Mouse (Mus musculus): ENCODE results near the gene Vps52. TPM values are rescaled to one million over a fixed set of nuclear protein-coding genes. Genes with fewer than 3 reads are reported as not detected.

Vps52 gene
- 27.7 and 30.1 TPM in 2 replicates for polyA plus RNA-seq (2015; fragmentation: Nextera tagmentation; extraction: Ambion mirVana)

DNA sequence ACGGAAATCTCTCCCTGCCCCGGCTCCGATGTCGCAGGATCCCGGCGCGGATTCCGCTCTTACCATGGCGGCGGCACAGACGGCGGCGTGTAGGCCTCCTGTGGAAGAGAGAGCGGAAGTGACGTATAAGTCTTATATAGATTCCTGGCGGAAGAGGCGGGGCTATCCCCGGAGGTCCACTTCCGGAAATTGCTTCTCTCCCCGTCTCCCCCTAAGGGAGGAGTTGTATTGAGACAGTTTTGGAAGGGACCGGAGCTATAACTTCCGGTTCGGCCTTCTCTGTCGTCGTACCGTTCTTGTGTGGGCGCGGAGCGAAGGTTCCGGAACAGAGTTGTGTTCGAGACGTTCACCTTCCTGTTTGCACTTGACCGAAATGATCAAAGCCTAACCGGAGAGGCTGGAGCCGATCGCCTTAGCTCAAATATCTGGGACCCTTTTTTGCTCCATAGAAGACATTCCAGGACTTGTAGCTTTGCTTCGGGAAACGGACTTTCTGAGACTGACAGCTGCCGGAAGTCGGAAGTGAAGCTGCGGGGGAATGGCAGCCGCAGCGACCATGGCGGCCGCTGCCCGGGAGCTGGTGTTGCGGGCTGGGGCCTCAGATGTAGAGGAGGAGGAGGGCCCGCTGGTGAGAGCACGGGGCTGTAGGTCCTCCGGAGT, at the start of gene Vps52, which contains the start of gene Rps18:
Vps52 (plus strand) TSS at position 258 of the 660 bp plus-strand sequence.
Rps18 (minus strand) TSS at position 447 of the 660 bp plus-strand sequence.
- WGBS (ENCODE audit: insufficient replicate concordance) = under 1% methylated on average over 50 of the region's 50 CpGs
- peak; percentile 80 for ATAC-seq (ENCODE audit: low read depth)

DNA sequence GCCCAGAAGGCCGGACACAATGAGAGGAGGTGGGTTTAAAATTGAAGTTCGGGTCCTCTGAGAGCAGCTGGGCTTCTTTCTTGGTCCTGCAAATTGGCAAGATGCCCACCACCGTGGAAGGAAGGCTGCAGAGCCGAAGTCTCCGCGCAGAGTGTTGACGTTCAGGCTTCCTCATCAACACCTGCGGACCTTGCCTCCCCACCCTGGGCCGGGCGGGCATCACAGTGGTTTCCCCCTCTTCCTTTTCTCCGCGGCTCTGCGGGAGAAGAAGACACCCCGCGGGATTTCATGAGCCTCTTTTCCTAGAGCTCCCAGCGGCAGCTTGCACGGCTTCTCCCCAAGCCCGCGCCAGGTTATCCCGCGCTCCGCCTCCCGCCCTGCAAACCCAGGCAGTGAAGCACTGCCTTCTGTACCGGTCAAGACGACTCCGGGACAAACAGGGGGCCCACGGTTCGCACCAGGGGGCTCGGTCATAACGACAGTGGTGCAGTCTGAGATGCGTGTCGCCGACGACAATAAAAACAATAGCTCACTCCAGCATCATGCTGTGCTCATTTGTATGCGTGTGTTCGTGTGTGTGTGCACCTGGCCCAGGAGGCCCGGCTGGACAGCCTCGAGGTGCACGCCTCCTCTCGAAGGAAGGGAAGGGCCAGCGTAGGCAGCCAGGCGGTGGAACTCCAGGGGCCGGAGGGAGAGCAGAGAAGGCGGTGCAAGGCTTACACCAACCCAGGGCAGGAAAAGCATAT, 47.1 kb upstream of the Vps52 start:
- ATAC-seq (ENCODE audit: low read depth) (peak; percentile 60), DNase-seq (no peak)
- H3K4me2 ChIP-seq = peak overlapping the region; percentile 99
- peaks cover 72% of the 10 kb centered on the region for H3K4me1 ChIP-seq (replicated peaks)
- no peaks in the 10 kb centered on the region for H3K27me3 ChIP-seq
- peak overlapping the region; percentile 71 for H3K4me3 ChIP-seq (replicated peaks)
- peaks cover 30% of the 10 kb centered on the region for H3K36me3 ChIP-seq
- H3K9ac ChIP-seq = peak overlapping the region; percentile 87
- no peaks in the 10 kb centered on the region for H3K9me3 ChIP-seq (replicated peaks)
- H3K27ac ChIP-seq = peak overlapping the region; percentile 93
- under 1% methylated on average over 44 of the region's 44 CpGs for WGBS (ENCODE audit: insufficient replicate concordance)

More for the DNA sequence above, at the start of gene Vps52, which contains the start of gene Rps18:
- Histone ChIP-seq H3K4me3 (replicated peaks) (peak within 1 kb of the TSS; percentile 97), H3K9me3 (replicated peaks) (no peaks in the 10 kb centered on the region), H3K4me2 (peak within 1 kb of the TSS; percentile 96), H3K9ac (peak within 1 kb of the TSS; percentile 97), H3K4me1 (replicated peaks) (peaks cover 60% of the 10 kb centered on the region), H3K36me3 (peaks cover 63% of the 10 kb centered on the region), H3K27ac (peak within 1 kb of the TSS; percentile 92), H3K27me3 (no peaks in the 10 kb centered on the region)
- peak; percentile 95 for DNase-seq

DNA sequence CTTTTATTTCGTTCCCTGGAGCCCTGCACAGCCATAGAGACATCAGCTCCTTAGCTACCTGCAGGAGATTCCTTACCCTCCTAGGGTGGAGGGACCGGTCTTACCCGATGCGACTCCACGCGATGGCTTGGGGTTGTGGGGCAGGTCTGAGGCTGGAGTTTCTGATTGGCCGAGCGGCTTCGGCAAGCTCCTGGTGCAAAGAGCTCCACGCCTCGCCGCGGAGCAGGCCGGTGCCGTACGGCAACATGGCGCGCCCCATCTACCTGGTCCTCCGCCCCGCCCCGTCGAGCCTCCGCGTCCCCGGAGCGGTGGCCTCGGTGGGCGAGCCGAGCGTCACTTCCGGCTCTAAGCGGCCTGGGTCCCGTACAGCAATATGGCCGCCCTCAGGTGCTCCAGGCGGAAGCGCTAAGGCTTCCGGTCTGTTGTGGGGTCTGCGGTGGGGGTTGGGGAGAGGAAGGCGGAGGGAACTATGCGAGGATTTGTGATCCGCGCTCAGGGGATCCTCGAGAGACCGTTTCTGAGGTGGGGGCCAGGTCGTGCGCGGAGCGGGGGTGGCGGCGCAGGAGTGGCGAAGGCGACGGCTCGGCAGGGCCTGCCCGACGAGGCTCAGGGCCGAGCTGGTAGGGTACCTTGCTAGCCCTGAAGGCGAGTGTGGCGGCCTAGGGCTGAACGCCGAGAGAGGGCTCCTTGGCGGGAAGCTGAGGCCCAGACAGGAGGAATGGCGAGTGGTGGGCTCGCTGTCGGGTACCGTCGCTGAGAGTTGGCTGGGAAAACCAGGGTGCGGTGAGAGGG, 46.3 kb upstream of the Vps52 start, which contains the start of gene Daxx:
Daxx (plus strand) TSS at position 338 of the 792 bp plus-strand sequence.
- H3K9me3 ChIP-seq (replicated peaks) = no peaks in the 10 kb centered on the region
- H3K27me3 ChIP-seq = no peaks in the 10 kb centered on the region
- peak within 1 kb of the TSS; percentile 87 for H3K9ac ChIP-seq
- peak within 1 kb of the TSS; percentile 99 for H3K4me2 ChIP-seq
- peak; percentile 97 for DNase-seq
- peak within 1 kb of the TSS; percentile 71 for H3K4me3 ChIP-seq (replicated peaks)
- H3K36me3 ChIP-seq = peaks cover 38% of the 10 kb centered on the region
- H3K27ac ChIP-seq = peak within 1 kb of the TSS; percentile 93
- peaks cover 72% of the 10 kb centered on the region for H3K4me1 ChIP-seq (replicated peaks)
- under 1% methylated on average over 68 of the region's 68 CpGs for WGBS (ENCODE audit: insufficient replicate concordance)
- peak; percentile 94 for ATAC-seq (ENCODE audit: low read depth)

DNA sequence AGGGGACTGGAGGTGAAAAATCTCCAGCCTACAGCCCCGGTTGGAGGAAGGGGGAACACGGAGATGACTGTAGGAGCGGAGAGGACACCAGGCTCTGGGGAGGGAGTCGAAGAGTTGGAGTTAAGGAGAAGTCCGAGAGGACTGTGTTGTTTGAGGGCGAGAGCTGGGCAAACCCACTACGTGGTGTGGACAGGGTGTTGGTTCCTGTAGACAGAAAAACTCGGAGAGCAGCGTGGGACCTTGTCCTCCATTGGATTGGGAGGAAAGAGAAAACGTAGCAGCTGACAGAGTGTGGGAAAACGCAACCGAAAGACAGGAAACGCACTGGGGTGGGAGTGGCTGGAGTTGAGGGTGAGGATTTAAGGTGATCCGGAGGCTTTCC, 45.8 kb upstream of the Vps52 start:
- Histone ChIP-seq H3K4me1 (replicated peaks) (peaks cover 74% of the 10 kb centered on the region), H3K27me3 (no peaks in the 10 kb centered on the region), H3K4me2 (peak overlapping the region; percentile 99), H3K9me3 (replicated peaks) (no peaks in the 10 kb centered on the region), H3K4me3 (replicated peaks) (peak overlapping the region; percentile 71), H3K9ac (peak overlapping the region; percentile 87), H3K27ac (peak overlapping the region; percentile 93), H3K36me3 (peaks cover 44% of the 10 kb centered on the region)
- WGBS (ENCODE audit: insufficient replicate concordance) = under 1% methylated on average over 14 of the region's 14 CpGs
- no peak for DNase-seq
- ATAC-seq (ENCODE audit: low read depth) = no peak

DNA sequence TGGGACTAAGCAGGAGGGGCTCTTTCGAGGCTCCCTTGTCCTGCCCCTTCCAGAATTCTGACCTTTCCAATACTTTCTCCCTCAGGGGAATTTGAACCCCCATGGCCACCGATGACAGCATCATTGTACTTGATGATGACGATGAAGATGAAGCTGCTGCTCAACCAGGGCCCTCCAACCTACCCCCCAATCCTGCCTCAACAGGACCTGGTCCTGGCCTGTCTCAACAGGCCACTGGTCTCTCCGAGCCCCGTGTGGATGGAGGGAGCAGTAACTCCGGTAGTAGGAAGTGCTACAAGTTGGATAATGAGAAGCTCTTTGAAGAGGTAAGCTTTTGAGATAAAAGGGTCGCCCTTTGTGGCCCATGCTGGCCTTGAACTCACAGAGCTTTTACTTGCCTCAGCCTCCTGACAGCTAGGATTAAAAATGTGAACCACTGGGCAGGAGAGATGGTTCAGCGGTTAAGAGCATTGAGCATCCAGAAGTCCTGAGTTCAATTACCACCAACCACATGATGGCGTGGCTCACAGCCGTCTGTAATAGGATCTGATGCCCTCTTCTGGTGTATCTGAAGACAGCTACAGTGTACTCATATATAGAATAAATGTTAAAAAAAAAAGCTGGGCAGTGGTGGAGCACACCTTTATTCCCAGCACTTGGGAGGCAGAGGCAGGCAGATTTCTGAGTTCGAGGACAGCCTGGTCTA, 45.1 kb upstream of the Vps52 start:
- no peaks in the 10 kb centered on the region for H3K9me3 ChIP-seq (replicated peaks)
- H3K27me3 ChIP-seq = no peaks in the 10 kb centered on the region
- H3K4me2 ChIP-seq = peak overlapping the region; percentile 99
- ATAC-seq (ENCODE audit: low read depth) (no peak), DNase-seq (no peak)
- H3K36me3 ChIP-seq = peaks cover 48% of the 10 kb centered on the region
- H3K4me3 ChIP-seq (replicated peaks) = peak overlapping the region; percentile 71
- peak overlapping the region; percentile 87 for H3K9ac ChIP-seq
- WGBS (ENCODE audit: insufficient replicate concordance) = 40% methylated on average over 11 of the region's 11 CpGs
- H3K27ac ChIP-seq = peak overlapping the region; percentile 93
- H3K4me1 ChIP-seq (replicated peaks) = peaks cover 78% of the 10 kb centered on the region

DNA sequence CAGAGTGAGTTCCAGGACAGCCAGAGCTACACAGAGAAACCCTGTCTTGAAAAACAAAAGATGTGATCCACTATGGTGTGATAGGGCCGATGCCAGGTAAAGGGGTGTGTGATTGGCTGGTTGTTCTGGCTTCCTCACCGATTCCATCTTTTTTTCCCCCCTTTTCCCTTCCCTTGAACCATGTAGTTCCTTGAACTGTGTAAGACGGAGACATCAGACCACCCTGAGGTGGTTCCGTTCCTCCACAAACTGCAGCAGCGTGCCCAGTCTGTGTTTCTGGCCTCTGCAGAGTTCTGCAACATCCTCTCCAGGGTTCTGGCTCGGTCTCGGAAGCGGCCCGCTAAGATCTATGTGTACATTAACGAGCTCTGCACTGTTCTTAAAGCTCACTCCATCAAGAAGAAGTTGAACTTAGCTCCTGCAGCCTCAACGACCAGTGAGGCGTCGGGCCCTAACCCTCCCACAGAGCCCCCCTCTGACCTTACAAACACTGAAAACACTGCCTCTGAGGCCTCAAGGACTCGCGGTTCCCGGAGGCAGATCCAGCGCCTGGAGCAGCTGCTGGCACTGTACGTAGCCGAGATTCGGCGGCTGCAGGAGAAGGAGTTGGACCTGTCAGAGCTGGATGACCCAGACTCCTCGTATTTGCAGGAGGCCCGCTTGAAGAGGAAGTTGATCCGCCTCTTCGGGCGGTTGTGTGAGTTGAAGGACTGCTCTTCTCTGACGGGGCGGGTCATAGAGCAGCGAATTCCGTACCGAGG, 44.4 kb upstream of the Vps52 start:
- DNase-seq = no peak
- Histone ChIP-seq H3K36me3 (peaks cover 48% of the 10 kb centered on the region), H3K9ac (no peak overlapping the region), H3K9me3 (replicated peaks) (no peaks in the 10 kb centered on the region), H3K27me3 (no peaks in the 10 kb centered on the region), H3K4me1 (replicated peaks) (peaks cover 74% of the 10 kb centered on the region), H3K4me3 (replicated peaks) (no peak overlapping the region), H3K27ac (no peak overlapping the region), H3K4me2 (peak overlapping the region; percentile 99; the same call in 1 of the 2 replicates)
- WGBS (ENCODE audit: insufficient replicate concordance) = 87% methylated on average over 31 of the region's 31 CpGs
- ATAC-seq (ENCODE audit: low read depth) = no peak

DNA sequence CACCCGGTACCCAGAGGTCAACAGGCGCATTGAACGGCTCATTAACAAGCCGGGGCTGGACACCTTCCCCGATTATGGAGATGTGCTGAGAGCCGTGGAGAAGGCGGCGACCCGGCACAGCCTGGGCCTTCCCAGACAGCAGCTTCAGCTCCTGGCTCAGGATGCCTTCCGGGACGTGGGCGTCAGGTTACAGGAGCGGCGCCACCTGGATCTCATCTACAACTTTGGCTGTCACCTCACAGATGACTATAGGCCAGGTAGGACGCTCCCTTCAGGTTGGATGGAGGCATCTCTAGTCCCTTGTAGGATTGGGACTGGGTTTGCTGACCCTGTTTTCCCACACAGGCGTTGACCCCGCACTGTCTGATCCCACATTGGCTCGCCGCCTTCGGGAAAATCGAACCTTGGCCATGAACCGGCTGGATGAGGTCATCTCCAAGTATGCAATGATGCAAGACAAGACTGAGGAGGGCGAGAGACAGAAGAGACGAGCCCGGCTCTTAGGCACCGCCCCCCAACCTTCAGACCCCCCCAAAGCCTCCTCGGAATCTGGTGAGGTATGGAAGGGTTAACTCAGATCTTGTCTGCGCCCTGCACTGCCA, 43.7 kb upstream of the Vps52 start:
- Histone ChIP-seq H3K27ac (no peak overlapping the region), H3K4me3 (replicated peaks) (no peak overlapping the region), H3K9ac (no peak overlapping the region), H3K4me2 (no peak overlapping the region), H3K36me3 (peaks cover 51% of the 10 kb centered on the region), H3K9me3 (replicated peaks) (peaks cover 3% of the 10 kb centered on the region), H3K27me3 (no peaks in the 10 kb centered on the region), H3K4me1 (replicated peaks) (peaks cover 76% of the 10 kb centered on the region)
- WGBS (ENCODE audit: insufficient replicate concordance) = 92% methylated on average over 28 of the region's 28 CpGs
- no peak for ATAC-seq (ENCODE audit: low read depth)
- DNase-seq = no peak

DNA sequence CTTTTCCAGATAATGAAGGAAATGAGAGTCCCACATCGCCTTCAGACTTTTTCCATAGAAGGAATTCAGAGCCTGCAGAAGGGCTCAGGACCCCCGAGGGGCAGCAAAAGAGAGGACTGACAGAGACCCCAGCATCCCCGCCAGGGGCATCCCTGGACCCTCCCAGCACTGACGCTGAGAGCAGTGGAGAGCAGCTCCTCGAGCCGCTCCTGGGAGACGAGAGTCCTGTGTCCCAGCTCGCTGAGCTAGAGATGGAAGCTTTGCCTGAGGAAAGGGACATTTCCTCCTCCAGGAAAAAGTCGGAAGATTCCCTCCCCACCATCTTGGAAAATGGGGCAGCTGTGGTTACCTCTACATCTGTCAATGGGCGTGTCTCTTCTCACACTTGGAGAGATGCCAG, 42.3 kb upstream of the Vps52 start:
- DNase-seq = no peak
- Histone ChIP-seq H3K4me3 (replicated peaks) (no peak overlapping the region), H3K9ac (no peak overlapping the region), H3K9me3 (replicated peaks) (peaks cover 16% of the 10 kb centered on the region), H3K4me1 (replicated peaks) (peaks cover 76% of the 10 kb centered on the region), H3K27me3 (no peaks in the 10 kb centered on the region), H3K4me2 (no peak overlapping the region), H3K36me3 (peaks cover 64% of the 10 kb centered on the region), H3K27ac (no peak overlapping the region)
- 83% methylated on average over 10 of the region's 10 CpGs for WGBS (ENCODE audit: insufficient replicate concordance)
- ATAC-seq (ENCODE audit: low read depth) = no peak

DNA sequence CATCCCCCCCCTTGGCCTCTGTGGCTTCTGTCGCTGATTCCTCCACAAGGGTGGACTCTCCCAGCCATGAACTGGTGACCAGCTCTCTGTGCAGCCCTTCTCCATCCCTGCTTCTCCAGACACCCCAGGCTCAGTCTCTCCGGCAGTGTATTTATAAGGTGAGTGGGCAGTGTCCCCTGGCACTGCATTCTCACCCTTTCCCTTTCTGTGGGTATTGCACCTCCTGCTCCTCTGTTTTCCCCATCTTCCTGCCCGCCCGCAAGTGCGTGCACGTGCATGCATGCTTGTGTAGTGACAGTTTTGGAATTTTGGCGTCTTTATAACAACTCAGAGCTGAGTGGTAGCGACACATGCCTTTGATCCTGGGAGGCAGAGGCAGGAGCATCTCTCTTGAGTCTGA, 41.7 kb upstream of the Vps52 start:
- H3K9me3 ChIP-seq (replicated peaks) = peaks cover 19% of the 10 kb centered on the region
- H3K27me3 ChIP-seq = no peaks in the 10 kb centered on the region
- H3K4me3 ChIP-seq (replicated peaks) = no peak overlapping the region
- H3K36me3 ChIP-seq = peaks cover 67% of the 10 kb centered on the region
- no peak overlapping the region for H3K4me2 ChIP-seq
- peak overlapping the region; percentile 10; the same call in 1 of the 2 replicates for H3K9ac ChIP-seq
- no peak for ATAC-seq (ENCODE audit: low read depth)
- DNase-seq = no peak
- 91% methylated on average over 8 of the region's 8 CpGs for WGBS (ENCODE audit: insufficient replicate concordance)
- peak overlapping the region; percentile 82; the same call in 1 of the 2 replicates for H3K27ac ChIP-seq
- H3K4me1 ChIP-seq (replicated peaks) = peaks cover 76% of the 10 kb centered on the region

DNA sequence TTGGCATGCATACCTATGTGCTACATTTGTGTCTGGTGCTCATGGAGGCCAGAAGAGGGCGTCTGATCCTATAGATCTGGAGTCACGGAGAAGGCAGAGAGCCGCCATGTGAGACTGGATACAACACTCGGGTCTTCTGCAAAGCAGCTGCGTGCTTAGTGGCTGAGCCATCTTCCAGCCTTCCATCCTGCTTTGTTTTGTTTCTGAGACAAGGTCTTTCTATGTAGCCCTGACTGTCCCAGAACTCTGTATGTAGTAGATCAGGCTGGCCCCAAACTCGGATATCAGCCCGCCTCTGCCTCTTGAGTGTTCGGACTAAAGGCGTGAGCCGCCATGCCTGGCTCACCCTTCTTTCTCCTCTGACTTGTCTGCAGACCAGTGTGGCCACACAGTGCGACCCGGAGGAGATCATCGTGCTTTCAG, 40.6 kb upstream of the Vps52 start:
- peaks cover 19% of the 10 kb centered on the region for H3K9me3 ChIP-seq (replicated peaks)
- ATAC-seq (ENCODE audit: low read depth) (no peak), DNase-seq (no peak)
- H3K27me3 ChIP-seq = no peaks in the 10 kb centered on the region
- H3K4me1 ChIP-seq (replicated peaks) = peaks cover 79% of the 10 kb centered on the region
- H3K27ac ChIP-seq = peak overlapping the region; percentile 82
- peak overlapping the region; percentile 81 for H3K4me2 ChIP-seq
- H3K4me3 ChIP-seq (replicated peaks) = peak overlapping the region; percentile 90
- WGBS (ENCODE audit: insufficient replicate concordance) = 64% methylated on average over 13 of the region's 13 CpGs
- H3K36me3 ChIP-seq = peaks cover 67% of the 10 kb centered on the region
- peak overlapping the region; percentile 76 for H3K9ac ChIP-seq
